Mouse (Mus musculus): Measurements from ENCODE around the gene Slit3.
A peak's percentile ranks its signal among the peaks of the same experiment; 100 is the strongest.

Gene Slit3

DNA sequence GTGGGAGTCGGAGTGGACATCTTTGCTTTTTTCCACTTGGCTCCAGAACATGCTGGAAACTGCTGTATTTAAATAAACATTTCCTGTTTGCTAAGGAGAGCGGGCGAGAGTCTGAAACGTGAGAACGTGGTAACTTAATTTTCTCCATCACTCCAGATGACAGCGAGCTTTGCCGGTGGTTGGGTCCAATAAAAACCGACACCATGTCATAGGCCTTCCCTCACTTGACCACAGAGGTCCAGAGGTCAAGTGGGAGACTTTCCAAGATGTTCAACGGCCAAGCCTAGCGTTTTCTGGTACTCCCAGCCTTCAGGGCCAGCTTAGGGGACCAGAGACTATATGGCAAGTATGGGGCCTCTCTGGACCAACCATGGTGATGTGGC, 4.1 kb downstream of the Slit3 start:
- DNase-seq, result no peak

DNA sequence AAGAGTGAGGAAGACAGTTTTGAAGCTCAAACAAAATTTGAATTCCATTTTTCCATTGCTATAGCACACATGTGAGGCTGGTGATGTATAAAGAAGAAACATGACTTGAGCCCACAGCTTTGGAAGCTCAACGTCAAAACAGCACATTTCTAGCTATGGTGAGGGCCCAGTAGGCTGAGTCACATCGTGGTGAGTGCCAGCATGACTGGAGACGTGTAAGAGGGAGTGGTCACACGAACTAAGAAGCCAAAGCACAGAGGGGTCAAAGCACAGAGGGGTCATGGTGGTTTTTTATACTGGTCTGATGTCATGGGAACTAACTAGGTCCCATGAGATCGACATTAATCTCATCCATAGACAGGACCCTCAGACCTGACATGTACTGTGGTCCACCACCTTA, 10.7 kb downstream of the Slit3 start:
- no peak for DNase-seq

DNA sequence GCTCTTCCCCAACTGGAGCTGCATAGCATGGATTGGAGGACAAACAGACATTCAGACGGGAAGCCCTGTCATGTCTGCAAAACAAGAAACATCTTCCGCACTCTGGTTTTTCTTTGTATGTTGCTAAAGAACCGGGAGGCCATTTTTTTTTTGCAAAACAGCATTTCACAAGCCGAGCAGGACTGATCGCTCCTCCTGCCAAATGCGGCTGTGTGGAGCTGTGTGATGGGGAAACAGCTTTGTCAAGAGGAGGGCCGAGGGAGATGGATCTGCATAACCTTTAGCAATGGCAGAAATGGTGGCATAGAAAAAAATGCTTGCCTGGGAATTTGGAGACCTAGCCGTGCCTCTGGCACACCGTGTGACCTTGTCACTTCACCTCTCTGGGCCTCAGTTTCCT, 15.6 kb downstream of the Slit3 start:
- DNase-seq, result no peak

DNA sequence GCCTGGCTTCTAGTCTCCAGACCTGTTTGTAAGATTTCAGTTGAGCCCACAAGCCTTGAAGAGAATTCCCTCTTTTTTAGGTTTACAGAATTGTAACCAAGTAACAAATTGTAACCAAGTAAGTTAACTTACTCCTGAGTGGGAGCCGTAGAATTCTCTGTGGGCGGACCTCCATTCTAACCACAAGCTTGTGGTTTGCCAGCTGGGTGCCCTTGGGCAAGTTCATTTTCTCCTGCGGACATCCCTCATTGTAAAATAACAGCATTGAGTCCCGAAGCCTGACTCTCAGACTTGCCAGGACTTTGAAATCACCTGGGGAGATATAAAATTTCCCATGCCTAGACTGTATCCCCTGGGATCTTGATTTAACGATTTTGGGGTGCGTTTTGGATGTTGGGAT, 19.1 kb downstream of the Slit3 start:
- DNase-seq, result no peak

DNA sequence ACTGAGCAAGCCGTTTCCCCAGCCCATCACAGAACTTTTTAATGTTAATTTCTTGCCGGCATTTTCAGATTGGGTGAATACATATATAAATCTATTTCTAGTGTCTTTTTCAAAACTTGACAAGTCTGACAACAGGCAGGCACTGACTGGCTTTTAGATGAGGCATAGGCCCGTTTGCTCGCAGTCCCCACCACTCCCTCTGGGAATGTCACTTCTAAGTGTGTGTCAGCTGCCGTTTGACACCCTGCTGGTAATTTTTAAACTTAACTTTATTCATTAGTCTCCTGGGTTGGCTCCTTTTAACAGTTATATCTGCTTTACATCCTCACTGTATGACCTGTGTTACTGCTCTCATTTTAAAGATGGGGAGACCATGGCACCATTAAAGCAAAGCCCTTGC, 21.2 kb downstream of the Slit3 start:
- no peak for DNase-seq

DNA sequence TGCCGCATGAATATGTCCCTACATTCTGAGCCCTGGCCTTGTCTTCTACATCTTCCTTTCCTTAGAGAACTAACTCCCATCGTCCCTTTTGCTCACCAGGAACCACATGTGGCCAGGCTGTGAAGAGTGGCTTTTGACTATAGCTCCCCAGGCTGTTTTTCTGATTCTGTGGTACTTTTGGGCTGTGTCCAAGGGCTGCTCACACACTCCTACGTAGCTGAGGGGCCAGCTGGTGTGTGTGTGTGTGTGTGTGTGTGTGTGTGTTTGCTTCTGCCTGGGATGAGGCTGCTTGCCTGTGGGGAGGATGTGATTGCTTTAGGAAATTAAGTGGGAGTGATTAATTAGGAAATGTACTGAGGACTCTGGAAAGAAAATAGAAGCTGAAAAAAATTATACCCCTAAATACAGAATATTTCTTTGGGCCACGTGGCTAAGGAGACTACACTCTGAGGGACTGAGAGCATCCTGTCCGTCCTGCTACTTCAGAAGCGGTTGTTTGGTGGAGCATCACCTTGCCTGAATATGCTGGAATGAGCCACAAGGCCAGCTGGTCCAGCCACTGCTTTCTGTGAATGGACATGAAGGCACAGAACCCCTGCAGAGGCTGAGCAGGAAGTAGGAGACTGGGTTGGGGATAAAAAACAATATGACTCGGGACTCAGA, 21.8 kb downstream of the Slit3 start:
- DNase-seq, result no peak

DNA sequence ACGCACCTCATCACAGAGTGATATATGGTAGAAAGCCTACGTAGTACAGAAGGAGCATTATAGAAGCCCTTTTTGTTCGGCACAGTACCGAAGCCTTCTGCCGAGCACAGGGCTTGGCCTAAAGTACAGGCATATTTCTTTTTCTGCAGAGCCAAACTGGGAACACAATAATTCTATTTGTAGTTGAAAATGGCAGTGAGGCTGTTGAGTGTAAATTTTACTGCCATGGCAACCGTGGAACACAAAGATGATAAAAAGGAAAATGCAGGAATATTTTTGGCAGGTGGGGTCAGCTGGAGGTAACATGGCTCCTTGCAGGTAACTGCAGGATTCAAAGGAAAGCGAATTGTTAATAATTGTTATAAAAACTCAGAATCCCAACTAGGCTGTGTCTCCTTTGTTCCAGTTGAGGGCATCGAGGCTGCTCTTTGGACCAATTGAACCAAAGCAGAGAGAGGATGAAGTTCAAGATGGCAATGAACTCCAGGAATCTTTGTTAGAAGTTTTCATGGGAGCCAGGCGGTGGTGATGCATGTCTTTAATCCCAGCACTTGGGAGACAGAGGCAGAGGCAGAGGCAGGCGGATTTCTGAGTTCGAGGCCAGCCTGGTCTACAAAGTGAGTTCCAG, 26.9 kb downstream of the Slit3 start:
- no peak for DNase-seq

DNA sequence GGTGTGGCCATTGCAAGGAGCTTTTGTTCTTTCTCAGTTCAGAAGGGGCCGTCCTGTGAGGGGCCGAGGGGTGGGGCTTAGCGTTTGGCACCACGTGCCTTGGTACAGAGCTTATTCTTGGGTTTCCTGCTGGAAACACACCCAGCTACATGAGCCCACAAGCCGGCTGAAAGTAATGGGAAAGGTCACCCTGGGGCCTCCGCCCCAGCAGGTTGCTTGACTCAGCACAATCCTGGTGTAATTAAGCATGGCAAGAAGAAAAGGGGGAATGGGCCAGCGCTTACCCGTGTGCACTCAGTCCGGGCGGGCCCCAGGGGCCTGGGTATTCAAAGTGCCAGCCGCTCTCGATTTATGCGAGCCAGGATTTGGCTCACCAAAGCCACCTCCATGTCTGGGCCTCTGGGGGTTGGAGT, 30.5 kb downstream of the Slit3 start:
- no peak for DNase-seq

DNA sequence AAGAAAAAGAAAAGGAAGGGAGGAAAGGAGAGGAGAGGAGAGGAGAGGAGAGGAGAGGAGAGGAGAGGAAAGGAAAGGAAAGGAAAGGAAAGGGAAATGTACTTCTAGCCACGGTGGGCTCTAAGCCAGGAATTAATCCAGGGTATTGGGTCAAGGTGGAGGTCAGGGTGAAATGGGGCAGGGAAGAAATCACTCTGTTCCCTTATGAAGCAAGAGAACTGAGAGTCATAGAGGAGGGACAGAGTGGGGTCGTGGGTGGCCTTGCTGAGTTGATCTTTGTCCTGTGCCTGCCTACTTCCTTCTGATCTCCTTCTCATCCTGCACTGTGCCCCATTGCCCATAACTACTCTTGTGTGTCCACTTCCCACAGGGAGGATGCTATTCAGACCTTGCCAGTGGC, 31.9 kb downstream of the Slit3 start:
- no peak for DNase-seq

DNA sequence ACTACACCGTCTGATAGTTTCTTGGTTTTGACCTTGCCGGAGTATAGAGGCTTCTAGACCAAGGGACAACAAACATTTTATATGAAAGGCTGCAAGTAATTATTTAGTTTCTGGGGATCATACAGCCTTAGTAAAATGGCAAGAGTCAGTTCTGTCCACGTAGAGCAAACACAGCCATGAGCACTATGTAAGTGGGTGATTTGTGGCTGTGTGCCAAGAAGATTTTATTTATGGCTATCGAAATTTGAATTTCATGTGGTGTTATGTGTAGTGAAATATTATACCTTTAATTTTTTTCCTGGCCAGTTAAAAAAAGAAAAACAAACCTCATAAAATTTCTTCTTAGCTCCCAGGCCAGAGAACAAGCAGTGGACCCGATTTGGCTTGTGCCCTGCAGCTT, 33.4 kb downstream of the Slit3 start:
- no peak for DNase-seq

DNA sequence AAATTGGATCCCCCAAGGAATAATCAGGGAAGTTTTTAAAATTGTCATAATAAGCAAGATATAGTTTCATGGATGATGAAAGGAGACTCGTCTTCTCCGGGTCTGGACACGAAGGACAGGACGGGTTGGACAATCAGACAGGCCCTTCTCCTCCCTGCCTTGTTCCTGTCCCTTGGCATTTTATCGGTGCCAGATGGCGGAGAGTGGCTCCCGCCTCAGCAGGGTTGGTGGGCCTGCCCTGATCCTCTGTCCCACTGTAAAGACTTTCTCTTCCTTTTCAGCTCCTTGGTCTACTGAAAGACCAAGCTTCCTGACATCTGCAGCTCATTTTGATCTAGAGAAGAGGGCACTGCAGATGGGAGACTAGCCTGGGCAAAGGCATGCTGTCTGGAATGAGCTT, 34.3 kb downstream of the Slit3 start:
- DNase-seq, result no peak

DNA sequence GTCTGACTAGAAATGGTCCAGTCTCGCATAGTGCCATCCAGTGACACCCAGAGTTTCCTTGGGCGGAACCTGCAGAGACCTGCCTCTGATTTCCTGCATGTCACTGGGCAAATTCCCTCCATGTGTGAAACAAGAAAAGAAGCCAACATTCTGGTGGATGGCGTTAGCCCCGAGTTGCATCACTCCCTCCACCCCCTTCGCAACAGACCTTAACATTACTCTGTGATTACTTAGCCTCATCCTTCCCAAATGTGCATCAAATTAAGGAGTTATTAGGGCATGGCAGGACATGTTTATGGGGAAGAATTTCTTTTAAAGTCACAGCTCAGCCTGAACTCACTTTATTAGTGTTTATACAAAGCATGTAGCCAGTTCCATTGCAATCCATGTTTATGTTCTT, 35.7 kb downstream of the Slit3 start:
- DNase-seq, result no peak

DNA sequence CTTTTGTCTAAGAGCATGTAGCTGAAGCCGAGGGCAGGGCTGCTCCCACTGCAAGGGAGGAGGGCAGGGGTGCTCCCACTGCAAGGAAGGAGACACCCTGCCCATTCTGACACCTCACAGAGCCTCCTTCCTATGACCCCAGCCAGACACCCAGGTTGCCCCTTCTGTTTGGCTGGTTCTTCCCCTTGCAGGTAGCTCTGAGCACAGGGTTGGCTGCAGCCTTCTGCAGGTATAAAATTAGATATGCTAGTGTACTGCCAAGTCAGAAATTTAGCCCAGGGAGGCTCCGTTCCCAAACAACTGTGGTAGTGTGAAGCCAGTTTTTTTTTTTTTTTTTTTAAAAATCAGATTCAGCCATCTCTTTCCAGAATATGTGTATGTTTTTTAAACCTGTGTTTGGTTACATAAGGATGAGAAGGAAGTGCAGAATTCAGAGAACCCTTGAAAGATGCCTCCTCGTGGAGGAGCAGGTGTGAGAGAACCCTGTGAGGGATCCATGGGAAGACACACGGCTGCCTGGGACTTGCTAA, 39.7 kb downstream of the Slit3 start:
- peak; percentile 13 for DNase-seq

DNA sequence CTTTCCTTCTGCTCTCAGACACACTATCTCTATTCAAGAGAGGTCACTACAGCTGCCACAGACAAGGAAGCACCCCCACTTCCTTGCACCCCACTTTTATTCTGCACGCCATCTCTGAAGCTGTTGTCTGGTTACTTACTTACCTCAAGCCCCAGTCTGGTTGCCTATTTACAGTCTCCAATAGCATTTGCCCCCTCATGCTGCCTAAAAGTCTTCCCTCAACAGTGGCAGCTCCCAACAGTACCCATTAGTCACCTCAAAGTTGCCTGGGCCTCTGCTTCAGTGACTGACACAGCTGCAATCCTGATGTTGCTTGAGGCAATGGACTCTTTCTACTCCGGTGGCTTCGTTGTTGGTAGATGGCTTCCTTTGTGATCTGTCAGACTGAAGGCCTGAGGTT, 42.4 kb downstream of the Slit3 start:
- no peak for DNase-seq

DNA sequence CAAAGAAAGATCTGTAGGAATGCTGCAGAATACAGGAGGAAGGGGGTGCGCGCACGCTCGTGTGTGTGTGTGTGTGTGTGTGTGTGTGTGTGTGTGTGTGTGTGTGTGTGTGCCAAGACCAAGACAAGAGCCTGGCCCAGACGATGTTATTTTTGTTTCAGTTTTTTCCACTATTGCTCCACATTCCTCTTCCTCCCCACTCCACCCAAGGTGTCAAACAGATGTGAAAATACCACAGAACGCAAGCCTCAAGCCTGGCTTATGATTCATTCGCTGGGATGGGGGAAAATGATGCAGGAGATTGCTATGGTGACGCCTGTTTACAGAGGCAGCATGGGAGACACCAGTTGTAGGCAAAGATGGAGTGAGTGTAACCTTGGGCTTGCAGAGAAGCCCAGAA, 46.2 kb downstream of the Slit3 start:
- no peak for DNase-seq

DNA sequence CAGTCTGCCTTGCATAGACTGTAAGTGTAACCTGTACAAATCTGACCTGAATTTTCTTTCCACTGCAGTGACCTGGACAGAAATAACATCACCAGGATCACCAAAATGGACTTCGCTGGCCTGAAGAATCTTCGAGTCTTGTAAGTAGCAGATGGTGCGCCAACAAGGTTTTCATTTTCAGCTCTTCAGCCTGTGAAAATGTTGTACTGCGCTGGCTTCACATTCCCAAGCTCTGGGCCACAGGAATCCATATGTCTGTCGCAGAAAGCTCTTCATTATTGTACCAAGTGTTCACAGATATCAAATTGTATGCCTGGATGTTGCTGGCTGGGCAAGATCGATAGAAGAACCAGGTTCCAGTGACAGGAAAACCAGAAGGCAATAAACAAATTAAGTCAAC, 50.5 kb downstream of the Slit3 start:
- DNase-seq, result no peak

DNA sequence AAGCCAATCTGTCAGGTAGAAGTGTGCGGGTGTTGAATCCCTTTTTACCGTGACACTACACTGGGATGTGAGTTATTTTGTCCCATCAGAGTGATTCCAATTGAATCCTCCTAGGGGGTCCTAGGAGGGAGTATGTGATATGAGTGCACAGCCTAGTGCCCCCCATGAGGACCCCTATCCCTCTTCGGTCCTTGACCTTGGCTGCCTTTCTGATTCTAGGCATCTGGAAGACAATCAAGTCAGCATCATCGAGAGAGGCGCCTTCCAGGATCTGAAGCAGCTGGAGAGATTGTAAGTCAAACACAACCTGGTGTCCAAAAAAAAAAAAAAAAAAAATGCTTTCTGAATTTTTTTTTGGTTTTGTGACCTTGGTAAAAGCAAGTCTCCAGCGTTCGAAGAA, 56.5 kb downstream of the Slit3 start:
- no peak for DNase-seq

DNA sequence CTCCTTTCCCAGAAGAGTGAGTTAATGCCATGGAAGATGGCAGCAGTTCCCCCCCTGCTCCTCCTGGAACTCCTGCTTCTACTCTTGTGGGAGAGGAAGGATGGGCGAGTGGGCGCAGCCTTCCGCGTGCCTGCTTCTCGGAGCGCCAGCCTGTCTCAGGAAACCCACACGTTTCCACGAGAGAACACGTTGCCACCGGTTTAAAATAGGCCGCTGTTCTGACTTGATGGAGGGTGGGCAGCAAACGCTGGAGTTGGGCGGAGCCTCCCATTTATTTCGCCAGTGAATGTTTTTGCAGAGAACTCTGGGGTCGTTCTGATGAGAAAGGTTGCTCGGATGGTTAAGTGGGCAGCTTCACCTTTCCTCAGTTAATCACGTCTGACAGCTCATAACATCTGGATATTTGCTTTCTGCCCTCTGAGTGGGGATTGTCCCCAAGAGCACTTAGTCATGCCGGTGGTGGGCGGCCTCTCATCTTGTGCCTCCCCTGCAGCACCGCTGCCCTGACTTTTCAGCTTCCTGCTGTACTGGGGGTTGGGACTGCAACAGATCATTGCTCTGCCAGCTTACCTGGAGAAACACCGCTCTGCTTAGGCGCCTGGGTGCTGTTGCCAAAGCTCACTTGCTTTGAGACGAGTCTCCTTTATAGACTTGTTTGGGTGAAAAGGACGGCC, 57.3 kb downstream of the Slit3 start:
- peak; percentile 32 for DNase-seq

DNA sequence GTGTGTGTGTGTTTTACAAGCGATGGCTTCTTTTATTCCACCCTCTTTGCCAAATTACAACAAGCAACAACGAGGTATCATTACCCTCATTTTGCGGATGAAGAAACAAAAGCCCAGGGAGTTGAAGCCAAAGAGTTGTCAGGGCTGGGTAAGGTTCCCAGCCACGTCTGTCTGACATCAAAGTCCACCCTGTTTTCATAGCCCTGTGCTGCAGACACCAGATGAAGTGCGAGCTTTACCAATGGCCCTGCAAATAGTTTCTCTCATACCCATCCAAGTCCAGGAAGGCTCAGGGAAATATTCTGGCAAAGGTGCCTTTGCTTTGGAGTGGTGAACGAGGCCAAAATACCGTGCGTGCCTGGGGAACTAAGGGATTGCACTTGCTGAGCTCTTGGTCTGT, 58.3 kb downstream of the Slit3 start:
- DNase-seq, result no peak

DNA sequence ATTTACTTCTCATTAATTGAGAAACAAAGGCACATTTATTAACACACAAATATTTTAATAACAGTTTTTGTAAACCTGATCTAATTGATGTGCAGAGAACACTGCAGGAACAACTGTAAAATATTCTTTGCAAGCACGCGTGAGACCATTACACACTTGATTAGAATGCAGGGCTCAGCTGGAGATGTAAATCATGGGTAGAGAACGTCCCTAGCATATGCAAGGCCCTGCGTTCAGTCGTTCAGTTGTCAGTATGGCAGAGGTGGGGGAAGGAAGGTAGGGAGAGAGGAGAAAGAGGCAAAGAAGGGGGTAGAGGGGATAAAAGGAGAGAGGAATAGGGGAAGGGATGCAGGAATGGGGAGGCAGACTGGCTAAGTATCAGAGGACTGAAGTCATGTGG, 61.9 kb downstream of the Slit3 start:
- no peak for DNase-seq

DNA sequence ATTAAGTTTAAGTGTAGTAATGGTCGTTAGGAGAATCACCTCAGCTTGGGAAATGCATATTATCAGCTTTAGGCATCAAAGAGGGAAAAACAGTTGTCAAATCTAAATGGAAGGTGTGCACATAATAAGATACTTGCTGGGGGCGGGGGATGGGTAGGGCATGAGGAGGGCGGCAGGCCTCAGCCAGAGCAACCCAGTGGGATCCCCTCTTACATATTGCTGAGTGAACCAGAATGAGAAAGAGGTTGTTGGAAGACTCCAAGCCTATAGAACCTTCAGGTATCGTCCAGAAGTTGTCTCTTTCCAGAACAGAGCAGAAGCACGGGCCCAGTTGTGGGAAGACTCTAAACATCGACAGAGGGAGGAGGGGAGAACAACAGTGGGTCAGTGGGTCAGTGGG, 73.8 kb downstream of the Slit3 start:
- DNase-seq, result no peak

DNA sequence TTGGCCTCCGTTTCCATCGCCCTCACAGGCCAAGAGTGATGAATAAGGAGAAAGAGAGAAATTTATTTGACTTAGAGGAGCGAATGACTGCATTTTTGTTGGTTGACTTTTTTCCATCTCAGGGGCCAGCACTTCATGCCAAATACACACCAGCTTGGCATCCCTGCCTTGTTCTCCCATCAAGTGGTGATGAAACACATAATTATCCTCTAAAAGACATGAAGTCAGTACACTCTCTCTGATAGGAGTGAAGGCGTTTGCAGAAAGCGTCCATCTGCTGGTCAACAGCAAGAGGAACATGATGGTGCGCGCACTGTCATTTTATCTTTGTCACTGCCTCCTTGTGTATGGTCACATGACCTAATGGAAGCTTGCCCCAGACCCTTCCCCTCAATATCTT, 75.8 kb downstream of the Slit3 start:
- no peak for DNase-seq

DNA sequence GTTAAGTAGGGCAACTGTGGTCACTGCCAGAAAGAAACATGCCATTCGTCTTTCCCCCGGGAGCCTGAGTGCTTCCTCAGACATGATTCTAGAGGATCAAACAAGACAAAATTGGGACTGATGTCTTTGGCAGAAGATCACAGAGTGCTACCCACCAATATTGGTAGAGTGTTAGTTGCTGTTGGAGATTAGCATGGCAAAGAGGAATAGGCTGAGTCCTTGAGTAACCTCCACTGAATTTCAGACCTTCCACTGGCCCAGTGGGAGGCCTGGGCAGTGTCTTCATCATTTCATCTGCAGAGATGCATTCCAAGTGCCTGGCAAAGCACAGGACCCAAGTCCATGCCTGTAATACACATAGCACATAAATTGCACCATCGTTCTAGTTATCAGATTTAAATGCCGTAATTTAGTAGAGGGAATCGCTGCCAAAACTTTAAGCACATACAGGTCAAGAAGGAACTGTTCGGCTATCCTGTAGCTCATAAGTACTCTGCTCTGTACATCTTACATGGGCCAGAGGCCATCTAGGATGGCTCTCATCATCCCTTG, 77.6 kb downstream of the Slit3 start:
- DNase-seq, result no peak

DNA sequence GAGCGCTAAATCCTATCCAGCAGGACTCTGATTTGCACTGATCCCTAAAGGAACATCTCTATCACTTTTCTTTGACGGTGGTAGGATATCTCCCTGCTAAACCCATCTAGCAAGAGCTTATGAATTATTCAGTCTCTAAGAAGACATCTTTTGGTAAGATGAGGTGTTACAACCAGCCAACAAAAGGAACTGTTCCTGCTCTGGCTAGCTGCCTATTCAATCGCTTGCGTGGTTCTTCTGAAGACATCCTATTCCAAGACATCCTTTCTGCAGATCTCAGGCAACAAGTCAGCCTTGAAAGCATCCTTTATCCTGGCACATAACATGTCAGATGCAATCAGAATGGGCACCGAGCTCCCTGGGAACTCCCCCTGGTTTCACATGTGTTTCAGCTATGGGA, 81.3 kb downstream of the Slit3 start:
- DNase-seq, result no peak

Measured in thymus, postnatal 4 days (tissue).